Mouse (Mus musculus) left cerebral cortex, adult 9 months (tissue): ENCODE results near the gene Srsf4.

Experiments used
- DNase-seq, 2 experiments: peaks; one replicate each; pipeline ENCODE4 v3.0.0; 2022; ENCODE audit warnings: low spot score in 2 of 2

The Srsf4 gene

DNA sequence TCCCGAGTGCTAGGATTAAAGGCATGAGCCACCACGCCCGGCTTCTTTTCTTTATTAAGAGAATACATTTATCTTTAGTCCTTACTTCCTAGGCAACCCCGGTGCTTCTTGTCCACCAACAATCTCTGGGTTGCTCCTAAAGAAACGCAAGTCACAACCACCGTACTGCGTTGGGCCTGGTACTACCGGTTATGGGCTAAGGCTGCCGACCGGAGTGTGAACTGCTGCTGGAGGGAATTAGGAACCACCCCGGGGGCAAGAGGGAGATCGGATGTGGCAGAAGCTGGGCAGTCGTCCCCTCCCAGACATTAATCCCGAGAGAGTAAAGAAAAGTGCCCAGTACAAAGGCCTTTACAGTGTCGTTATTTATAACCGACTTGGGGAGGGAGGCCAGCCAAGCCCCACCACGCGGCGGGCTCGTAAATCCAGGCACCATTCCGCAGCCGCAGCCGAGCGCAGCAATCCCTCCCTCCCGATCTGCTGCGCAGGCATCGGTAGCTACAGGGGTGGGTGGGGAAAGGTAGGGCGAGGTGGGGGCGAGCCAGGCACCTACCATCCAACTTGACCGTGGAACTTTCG is 41.6 kb downstream of the Srsf4 start:
- DNase-seq = no peak

DNA sequence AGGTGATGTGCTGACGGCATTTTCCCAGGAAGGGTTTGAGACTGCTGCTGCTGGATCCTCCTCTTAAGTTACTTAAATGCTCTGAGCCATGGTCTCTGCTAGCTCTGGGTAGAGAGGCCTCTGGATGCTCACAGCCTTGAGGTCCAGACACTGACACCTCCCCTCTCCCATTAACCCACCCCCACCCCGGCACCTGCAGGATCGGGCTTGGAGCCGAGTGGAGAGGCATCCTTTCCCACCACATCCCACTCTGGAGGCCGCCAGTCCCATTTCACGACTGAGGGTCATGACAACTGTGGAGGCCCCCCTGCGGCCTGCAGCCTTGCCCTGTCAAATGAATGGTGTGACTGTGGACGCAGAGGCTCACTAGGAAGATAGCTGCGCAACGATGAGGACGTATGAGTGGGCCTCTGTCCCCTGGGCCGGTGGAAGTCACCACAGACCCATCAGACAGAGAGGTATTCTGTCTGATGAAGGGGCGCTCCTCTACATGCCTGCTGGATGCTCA is 42.5 kb downstream of the Srsf4 start:
- no peak for DNase-seq

DNA sequence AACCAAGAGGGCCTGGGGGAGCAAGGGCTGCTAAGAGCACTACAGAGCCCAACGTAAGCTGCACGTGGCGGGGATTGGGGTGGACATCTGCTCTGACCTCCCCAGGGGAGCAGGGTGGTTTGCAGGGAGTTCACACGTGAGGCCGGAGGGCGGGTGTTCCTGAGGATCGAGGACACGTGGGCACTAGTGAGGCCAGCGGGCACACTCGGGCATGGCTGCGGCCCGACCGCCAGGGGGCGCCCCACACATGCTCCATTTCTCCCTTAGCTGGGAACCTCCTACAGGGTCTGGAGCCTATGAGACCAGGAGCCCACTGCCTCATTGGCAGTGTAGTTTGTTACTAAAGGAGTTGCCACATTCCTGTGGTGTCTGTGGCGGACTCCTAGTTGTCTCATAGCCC is 43.0 kb downstream of the Srsf4 start:
- peak in 1 of 2 experiments; percentile 80 for DNase-seq

DNA sequence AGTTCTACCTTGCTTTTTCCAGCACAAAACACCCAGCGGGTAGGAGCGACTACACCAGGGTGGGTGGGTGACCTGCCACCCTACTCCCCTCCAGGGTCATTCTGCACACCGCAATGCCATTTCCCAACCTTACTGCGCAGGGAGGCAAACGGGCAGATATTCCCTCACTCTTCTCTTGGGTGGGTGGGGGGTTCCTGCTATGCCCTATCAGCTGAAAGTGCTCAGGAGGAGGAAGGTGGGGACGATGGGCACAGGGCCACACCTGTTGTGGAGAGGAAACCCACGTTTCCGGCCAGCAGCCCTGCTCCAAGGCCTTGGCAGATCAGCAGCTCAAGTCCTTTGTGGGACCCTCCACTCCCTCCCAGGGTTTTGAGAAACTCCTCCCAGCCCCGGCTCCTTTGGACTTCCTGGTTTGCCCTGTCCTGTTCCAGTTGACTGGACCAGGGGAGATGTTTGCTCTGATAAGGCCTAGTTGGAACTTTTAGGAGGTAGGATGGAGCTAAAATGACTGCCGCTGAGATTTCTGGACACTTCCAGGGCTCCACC is 43.7 kb downstream of the Srsf4 start:
- DNase-seq = no peak

DNA sequence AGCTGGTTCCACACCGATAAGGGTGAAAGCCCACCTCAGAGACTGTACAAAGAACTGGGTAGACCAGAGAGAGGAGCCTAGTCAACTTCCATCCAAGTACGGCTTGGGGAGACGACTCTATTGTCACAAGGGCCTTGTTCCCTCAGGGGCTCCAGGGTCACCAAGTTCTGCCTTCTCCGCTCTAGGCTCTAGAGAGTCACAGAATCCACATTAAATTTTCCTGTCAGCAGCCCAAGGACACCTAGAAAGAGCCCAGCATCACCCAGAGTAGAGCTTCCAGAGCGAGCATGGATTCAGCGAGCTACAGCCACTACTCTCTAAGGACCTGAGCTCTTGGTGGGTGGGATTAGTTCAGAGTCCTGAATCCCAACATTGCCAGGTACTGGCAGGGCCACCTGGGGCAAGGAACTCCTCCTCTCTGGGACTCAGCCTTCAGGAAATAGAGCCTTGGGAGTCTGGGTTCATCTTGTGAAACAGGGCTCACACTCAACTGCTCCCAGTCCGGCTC is 44.7 kb downstream of the Srsf4 start:
- no peak for DNase-seq

DNA sequence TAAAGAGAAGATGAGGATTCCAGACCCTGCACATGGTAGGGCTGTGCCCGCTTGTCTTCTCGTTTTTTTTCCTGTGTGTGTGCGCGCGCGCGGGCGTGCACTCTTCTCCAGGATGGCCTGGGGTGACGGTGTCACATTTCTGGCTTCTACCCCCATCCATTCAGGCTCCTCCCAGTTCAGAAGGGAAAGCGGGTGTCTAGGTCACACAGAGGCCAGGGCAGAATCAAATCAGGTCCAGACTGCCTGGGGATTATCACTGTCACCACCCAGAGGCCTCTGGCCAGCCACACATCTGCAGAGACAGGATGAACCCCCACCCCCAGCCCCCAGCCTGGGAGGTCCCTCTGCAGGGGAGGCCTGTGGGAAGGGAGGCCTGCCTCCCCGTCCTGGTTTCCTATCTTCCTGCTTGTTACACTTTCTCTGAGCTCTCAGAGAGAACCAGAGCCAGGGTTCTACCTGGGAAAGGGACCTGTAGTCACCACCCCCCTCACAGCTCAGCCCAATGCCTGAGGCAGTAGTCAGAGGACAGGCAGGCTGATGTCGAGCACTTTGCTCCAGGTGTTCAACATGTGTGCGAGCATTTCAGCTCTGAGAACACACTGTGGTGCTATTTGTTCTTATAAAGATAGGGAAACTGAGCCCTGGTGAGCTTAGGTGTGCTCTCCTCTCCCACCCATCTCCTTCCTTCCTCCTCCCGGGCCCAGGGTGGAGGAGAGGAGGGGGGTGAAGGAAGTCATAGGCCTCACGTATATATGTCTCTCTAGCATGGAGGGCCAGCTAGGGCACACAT is 45.5 kb downstream of the Srsf4 start:
- no peak for DNase-seq

DNA sequence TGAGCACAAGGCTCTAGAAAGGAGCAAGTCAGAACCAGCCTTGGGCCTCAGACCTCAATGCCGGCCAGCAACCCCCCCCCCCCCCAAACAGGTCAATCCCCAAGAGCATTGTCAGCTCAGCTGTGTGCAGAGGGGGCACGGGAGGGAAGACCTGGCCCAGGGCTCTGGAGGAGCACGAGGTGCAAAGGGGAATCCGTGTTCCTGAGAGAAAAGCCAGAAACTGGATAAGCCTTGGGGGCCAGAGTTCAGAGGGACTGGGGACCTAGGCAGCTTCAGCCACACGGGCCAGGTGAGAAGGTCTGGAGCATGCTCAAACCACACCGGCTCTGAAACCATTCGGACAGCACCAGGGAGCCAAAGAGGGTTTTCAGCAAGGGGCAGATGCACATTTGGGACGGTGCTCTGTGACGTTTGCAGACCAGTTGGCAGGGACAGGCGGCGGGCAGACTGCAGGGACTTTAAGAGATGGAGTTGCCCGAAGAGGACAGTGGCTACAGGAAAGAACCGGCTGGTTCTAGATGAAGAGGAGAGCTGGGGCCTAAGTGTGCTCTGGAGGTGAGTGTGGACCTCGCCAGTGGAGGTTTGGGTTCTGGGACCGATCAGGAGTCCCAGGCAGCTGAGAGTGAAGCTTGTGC is 46.2 kb downstream of the Srsf4 start:
- DNase-seq = no peak

DNA sequence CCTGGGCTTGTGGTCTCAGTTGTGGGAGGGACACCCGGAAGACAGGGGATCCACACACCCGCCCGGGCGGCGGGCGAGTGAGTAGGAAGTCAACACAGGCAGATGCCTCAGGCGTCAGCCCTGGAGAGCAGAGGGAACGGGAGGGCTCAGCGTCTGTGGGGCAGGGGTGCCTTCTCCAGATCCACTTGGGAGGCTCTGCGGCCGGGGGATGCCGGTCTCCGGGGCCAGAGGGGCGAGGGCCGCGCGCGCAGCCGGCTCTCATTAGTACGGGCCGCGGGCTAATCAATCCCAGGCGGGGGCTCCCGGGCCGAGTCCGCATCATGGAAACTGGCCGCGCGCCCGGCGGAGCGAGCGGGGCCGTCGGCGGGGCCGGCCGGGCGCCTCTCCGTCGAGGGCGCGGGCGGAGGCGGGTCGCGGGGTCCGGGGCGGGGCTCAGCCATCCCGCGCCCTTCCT is 46.8 kb downstream of the Srsf4 start:
- DNase-seq = no peak

DNA sequence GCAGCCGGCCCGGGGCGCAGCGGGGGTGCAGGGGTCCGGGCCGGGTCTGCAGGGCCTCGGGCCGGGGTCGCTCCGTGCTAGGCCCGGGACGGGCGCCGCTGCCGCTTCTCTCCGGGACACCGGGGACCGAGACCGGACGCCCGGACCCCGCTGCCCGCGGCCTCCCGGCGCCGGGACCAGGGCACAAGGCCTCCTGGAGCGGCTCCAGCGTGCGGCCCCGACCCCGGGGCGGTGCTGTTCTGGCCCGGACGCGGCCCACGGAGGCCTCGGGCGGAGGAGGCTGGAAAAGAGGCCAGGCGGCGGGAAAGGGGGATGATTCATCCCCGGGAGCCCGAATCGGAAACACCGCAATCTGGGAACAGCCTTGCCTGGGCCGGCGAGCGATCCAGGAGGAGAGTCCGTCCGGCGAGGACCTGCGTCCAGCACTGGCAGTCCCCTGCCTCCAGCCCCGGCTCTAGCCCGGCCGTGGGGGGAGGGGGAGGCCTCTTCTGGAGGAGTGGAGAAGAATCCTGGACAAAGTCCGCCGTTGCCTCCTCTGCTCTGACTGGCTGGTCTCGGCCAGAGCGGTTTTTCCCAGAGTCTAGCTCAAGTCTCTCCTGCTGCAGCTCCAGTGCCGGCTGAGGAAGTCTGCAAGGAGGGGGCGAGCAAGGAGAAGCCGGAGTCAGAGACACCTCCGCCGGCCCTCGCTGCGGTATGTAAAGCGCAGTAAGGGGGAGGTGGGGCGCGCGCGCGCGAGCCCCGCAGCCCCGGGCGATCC is 47.4 kb downstream of the Srsf4 start:
- DNase-seq = no peak

DNA sequence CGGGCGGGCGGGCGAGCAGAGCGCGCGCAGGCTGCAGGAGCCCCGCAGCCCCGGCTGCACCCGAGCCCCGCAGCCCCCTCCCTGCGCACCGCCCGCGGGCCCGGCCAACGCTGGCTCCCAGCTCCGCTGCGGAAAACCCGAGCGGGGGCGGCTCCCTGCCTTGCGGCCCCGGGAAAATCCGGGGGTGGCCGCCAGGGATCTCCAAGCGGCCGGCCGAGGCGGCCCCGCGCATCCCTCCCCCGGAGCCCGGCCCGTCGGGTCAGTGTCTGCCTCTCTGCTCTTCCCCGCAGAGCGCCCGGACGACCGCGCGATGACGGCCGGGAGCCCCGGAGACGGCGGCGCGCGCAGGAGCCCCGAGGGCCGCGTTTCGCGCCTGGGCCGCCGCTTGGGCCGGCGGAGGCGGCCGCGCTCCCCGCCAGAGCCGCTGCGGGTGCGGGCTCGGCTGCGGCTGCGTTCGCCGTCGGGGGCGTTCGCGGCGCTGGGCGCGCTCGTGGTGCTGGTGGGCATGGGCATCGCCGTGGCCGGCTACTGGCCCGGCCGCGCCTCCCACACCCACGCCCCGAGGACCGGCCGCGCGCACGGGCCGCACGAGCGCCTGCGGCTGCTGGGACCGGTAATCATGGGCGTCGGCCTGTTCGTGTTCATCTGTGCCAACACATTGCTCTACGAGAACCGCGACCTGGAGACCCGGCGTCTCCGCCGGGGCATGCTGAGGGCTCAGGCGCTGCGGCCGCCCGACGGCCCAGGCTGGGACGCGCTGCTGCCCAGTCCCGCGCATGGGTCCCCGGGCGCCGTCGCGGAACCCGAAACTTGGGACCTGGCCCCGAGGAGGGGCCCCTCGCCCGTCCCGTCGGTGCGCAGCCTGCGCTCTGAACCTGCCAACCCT is 48.3 kb downstream of the Srsf4 start, which contains the start of gene Tmem200b:
Gene Tmem200b, plus strand, starts transcription at position 311 of the 886 bp plus-strand sequence.
- no peak for DNase-seq

DNA sequence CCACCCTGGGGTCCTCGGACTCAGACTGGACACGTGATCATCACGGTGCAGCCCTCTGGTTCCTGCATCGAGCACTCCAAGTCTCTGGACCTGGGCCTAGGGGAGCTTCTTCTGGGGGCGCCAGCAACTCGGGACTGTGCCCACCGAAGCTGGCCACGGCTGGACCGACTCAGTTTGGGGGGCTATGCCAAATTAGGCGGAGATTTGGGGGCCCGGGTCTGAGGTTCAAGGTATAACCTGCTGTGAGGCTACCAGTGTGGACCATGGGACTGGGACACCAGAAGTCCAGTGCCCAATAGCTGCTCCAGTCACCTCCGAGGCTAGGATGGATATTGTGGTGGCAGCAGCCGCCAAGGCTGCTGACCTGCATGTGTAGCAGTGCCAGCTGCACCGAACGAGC is 49.0 kb downstream of the Srsf4 start:
- DNase-seq = no peak

DNA sequence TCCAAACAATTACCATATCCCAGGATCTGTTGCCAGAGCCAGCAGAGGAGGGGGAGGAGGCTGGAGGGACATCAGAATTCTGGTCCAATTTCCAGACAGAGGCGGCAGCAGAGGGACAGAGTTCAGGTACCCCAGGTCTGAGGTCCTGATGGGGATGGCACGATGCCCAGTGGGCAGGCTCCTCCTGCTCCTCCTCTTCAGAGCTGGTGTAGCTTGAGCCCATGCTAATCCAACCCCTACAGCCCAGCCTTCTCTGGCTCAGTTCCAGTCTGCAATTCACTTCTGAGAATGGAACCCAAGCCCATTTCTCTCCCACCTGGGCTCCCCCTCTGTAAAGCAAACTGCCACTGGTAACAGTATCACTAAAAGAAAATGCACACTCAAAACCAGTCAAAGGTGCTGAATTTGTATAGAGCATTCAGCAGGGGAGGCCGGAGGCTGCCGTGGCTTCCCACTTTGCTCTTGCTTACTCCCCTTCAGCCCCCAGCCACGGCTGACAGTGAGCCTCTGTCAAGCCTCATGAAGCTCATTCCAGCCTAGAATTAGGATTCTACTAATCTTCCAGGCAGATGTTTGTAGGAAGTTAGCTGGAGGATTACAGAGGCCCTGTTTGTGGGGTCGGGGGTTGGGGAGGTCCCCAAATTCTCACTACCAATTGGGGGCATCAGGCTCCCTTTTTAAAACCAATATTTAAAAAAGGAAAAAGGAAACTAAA is 50.8 kb downstream of the Srsf4 start:
- DNase-seq = no peak

DNA sequence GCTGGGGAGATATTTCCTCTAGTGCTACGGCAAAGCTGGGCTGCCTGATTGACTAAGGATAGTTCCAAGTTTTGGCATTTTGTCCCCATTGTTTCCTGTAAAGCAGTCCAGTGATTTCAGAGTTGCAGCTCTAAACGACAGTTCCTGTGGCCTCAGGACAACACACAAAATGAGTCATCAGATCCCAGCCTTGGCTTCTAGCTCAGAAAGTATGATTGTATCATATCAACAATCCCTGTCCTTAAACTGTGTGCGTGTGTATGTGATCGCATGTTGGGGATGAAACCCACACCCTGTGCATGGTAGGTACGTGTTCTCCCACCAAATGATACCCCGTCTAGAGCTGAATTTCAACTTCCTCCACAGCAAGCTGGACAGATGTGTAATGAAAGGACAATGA is 55.7 kb downstream of the Srsf4 start:
- DNase-seq = no peak

DNA sequence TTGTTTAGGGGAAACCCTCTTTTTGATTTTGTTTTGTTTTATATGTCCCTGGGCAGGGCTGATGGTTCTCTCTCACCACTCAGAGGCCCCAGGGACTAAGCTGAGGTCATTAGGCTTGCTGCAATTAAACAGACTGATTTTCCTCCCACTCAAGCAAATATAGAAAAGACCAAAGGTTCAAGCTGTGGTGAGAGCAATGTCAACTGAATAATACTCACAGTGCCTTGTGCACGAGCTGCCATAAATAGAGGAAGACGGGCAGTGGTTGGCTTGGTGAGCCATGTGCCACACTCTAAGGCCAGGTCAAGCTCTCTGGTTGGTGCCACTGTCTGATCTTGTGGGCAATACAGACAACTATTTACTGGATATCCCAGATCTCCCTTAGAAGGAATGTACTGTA is 66.0 kb downstream of the Srsf4 start:
- no peak for DNase-seq

DNA sequence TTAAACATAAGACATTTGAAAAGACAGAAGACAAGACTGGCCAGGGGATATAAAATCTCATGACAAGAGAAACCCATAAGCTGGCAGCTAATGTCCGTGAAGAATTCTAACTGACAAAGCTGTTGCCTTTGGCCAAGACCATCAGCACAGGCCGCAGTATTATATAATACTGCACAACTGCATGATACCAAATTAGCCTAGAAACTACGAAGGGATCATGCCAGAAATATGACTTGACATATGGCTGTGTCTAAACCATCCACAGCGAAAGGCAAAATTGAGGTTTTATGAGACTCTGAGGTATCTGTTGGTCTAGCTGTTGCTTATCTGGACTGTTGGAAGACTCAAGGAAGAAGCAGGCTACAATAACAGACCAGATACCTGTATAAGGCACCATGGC is 67.4 kb downstream of the Srsf4 start:
- no peak for DNase-seq

DNA sequence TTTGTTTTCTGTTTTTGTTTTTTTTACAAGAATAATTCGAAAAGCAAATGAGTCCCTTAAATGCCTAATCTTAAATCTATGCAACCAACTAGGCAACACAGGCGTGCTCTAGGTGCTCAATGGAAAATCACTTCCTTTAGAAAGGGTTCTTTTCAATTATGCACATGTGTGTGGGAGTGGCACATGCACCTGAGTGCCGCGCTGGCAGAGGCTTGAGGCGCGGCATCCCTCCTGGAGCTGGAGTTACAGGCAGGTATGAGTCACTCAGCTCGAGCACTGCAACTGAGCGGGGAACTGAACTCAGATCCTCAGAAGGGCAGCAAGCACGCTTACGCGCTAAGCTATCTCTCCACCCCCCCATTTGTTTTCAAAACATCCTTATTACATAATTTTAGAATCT is 74.4 kb downstream of the Srsf4 start:
- DNase-seq = no peak

DNA sequence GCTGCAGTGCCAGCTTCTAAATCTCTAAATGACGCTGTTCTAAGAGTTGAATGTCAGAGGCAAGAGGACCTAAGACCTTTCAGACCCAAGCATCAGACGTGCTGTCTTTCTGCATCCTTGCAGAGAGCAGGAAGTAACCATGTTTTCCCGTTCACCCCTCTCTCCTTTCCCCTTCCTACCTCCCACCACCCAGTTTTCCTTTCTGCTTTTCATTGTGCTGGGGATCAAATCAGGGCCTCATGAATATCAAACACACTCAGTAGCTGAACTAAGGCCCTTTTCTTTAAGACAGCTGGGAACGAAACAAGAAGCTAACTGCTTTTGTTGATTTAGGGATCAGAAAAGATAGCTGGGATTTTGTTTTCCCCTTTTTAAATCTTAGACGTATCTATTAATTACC is 76.5 kb downstream of the Srsf4 start:
- no peak for DNase-seq

DNA sequence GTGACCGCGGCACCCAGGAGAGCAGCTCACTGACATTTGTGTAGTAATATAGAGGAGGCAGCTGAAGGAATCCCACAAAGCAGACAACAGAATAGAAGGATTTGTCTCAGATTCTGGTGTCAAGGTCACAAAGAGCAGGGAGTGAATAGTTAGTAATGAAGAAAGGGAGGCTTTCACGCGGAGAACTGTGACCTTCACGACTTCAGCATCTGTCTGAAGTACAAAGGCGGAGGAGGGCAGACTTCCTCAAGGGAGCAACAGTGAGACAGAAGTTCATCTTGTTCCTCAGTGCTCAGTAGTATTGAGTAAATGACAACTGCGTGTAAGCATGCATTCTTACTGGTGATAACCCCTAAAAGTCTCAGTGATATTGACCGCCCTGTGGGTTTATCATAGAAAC is 77.2 kb downstream of the Srsf4 start:
- DNase-seq = no peak
